Mouse (Mus musculus): ENCODE measurements around the gene Ifitm5. TPM values are rescaled to one million over a fixed set of nuclear protein-coding genes. Genes with fewer than 3 reads are reported as not detected.
A peak's percentile ranks its signal among the peaks of the same experiment; 100 is the strongest.

The Ifitm5 gene
- polyA plus RNA-seq, 1 experiment from 2014 or later: 5.9 TPM

GRCm38 (mm10) chr7:140920418-140921029 lies 29.6 kb downstream of the Ifitm5 start, which contains the start of gene Nlrp6:
TSS of gene Nlrp6 (plus strand) at chr7:140920902.
- peaks cover 74% of the 10 kb centered on the region for H3K27me3 ChIP-seq (ENCODE audit: low read depth, poor library complexity, severe bottlenecking)
- H3K9me3 ChIP-seq (replicated peaks): no peaks in the 10 kb centered on the region
- peaks cover 14% of the 10 kb centered on the region for H3K4me1 ChIP-seq
- H3K36me3 ChIP-seq: no peaks in the 10 kb centered on the region
- H3K27ac ChIP-seq: no peak within 1 kb of the TSS
- 80% methylated on average over 8 of the region's 8 CpGs for WGBS
- DNase-seq (ENCODE audit: low spot score): no peak
- H3K4me3 ChIP-seq: no peak within 1 kb of the TSS; the same call in 1 of the 2 replicates

- no peaks in the 10 kb centered on the region for H3K36me3 ChIP-seq
- H3K9me3 ChIP-seq (replicated peaks): no peaks in the 10 kb centered on the region
- WGBS: 79% methylated on average over 4 of the region's 4 CpGs
- no peak overlapping the region for H3K27ac ChIP-seq
- H3K4me1 ChIP-seq: peaks cover 14% of the 10 kb centered on the region
- no peak for DNase-seq (ENCODE audit: low spot score)
- H3K27me3 ChIP-seq (ENCODE audit: low read depth, poor library complexity, severe bottlenecking): peaks cover 68% of the 10 kb centered on the region
- H3K4me3 ChIP-seq: no peak overlapping the region
These were observed 30.2 kb downstream of the Ifitm5 start for GRCm38 (mm10) chr7:140919911-140920310.

GRCm38 (mm10) chr7:140914031-140914690 lies 35.9 kb downstream of the Ifitm5 start:
- 80% methylated on average over 8 of the region's 8 CpGs for WGBS
- H3K9me3 ChIP-seq (replicated peaks): no peaks in the 10 kb centered on the region
- H3K4me1 ChIP-seq: peaks cover 1% of the 10 kb centered on the region; the same call in 1 of the 2 replicates
- H3K27me3 ChIP-seq (ENCODE audit: low read depth, poor library complexity, severe bottlenecking): peaks cover 10% of the 10 kb centered on the region; the same call in 1 of the 2 replicates
- DNase-seq (ENCODE audit: low spot score): no peak
- no peak overlapping the region for H3K27ac ChIP-seq
- H3K36me3 ChIP-seq: no peaks in the 10 kb centered on the region
- no peak overlapping the region for H3K4me3 ChIP-seq

- H3K4me1 ChIP-seq: peaks cover 13% of the 10 kb centered on the region
- H3K4me3 ChIP-seq: no peak overlapping the region
- H3K9me3 ChIP-seq (replicated peaks): no peaks in the 10 kb centered on the region
- DNase-seq (ENCODE audit: low spot score): no peak
- WGBS: 80% methylated on average over 5 of the region's 5 CpGs
- H3K27ac ChIP-seq: no peak overlapping the region
- peaks cover 1% of the 10 kb centered on the region; the same call in 1 of the 2 replicates for H3K27me3 ChIP-seq (ENCODE audit: low read depth, poor library complexity, severe bottlenecking)
- H3K36me3 ChIP-seq: no peaks in the 10 kb centered on the region
These were observed 37.1 kb downstream of the Ifitm5 start for GRCm38 (mm10) chr7:140912846-140913482.

- H3K4me1 ChIP-seq: peaks cover 13% of the 10 kb centered on the region
- no peaks in the 10 kb centered on the region for H3K36me3 ChIP-seq
- H3K27ac ChIP-seq: no peak overlapping the region
- WGBS: 78% methylated on average over 3 of the region's 3 CpGs
- no peak overlapping the region for H3K4me3 ChIP-seq
- no peaks in the 10 kb centered on the region for H3K27me3 ChIP-seq (ENCODE audit: low read depth, poor library complexity, severe bottlenecking)
- no peak for DNase-seq (ENCODE audit: low spot score)
- H3K9me3 ChIP-seq (replicated peaks): no peaks in the 10 kb centered on the region
These were observed 37.8 kb downstream of the Ifitm5 start for GRCm38 (mm10) chr7:140912293-140912692.

GRCm38 (mm10) chr7:140908634-140909107 lies 41.4 kb downstream of the Ifitm5 start:
- Histone ChIP-seq H3K9me3 (replicated peaks) (no peaks in the 10 kb centered on the region), H3K27ac (peak overlapping the region; percentile 66), H3K36me3 (no peaks in the 10 kb centered on the region), H3K4me3 (peak overlapping the region; percentile 51), H3K4me1 (peaks cover 13% of the 10 kb centered on the region), H3K27me3 (ENCODE audit: low read depth, poor library complexity, severe bottlenecking) (no peaks in the 10 kb centered on the region)
- DNase-seq (ENCODE audit: low spot score): peak; percentile 89
- 2% methylated on average over 19 of the region's 19 CpGs for WGBS

- Histone ChIP-seq H3K27me3 (ENCODE audit: low read depth, poor library complexity, severe bottlenecking) (no peaks in the 10 kb centered on the region), H3K36me3 (no peaks in the 10 kb centered on the region), H3K4me1 (peaks cover 17% of the 10 kb centered on the region), H3K9me3 (replicated peaks) (no peaks in the 10 kb centered on the region), H3K4me3 (peak overlapping the region; percentile 51; the same call in 1 of the 2 replicates), H3K27ac (no peak overlapping the region)
- 53% methylated on average over 7 of the region's 7 CpGs for WGBS
- no peak for DNase-seq (ENCODE audit: low spot score)
These were observed 41.9 kb downstream of the Ifitm5 start for GRCm38 (mm10) chr7:140908181-140908580.

- Histone ChIP-seq H3K27me3 (ENCODE audit: low read depth, poor library complexity, severe bottlenecking) (no peaks in the 10 kb centered on the region), H3K4me1 (peaks cover 22% of the 10 kb centered on the region), H3K27ac (no peak overlapping the region), H3K36me3 (no peaks in the 10 kb centered on the region), H3K9me3 (replicated peaks) (no peaks in the 10 kb centered on the region), H3K4me3 (no peak overlapping the region)
- WGBS: 85% methylated on average over 7 of the region's 7 CpGs
- no peak for DNase-seq (ENCODE audit: low spot score)
These were observed 42.4 kb downstream of the Ifitm5 start for GRCm38 (mm10) chr7:140907697-140908096.

- 88% methylated on average over 13 of the region's 13 CpGs for WGBS
- Histone ChIP-seq H3K9me3 (replicated peaks) (no peaks in the 10 kb centered on the region), H3K4me1 (peaks cover 26% of the 10 kb centered on the region)
These were observed 43.0 kb downstream of the Ifitm5 start for GRCm38 (mm10) chr7:140907131-140907530.

GRCm38 (mm10) chr7:140905642-140906081 lies 44.4 kb downstream of the Ifitm5 start:
- no peak overlapping the region for H3K27ac ChIP-seq
- WGBS: 85% methylated on average over 2 of the region's 2 CpGs
- H3K9me3 ChIP-seq (replicated peaks): no peaks in the 10 kb centered on the region
- DNase-seq (ENCODE audit: low spot score): no peak
- no peaks in the 10 kb centered on the region for H3K27me3 ChIP-seq (ENCODE audit: low read depth, poor library complexity, severe bottlenecking)
- peaks cover 30% of the 10 kb centered on the region for H3K4me1 ChIP-seq
- no peak overlapping the region for H3K4me3 ChIP-seq
- 0 out of 2 replicates have a peak, but pooled peaks cover 5% of the 10 kb centered on the region for H3K36me3 ChIP-seq

More at GRCm38 (mm10) chr7:140907131-140907530, 43.0 kb downstream of the Ifitm5 start:
- no peak overlapping the region for H3K4me3 ChIP-seq
- H3K36me3 ChIP-seq: no peaks in the 10 kb centered on the region
- no peaks in the 10 kb centered on the region for H3K27me3 ChIP-seq (ENCODE audit: low read depth, poor library complexity, severe bottlenecking)
- no peak for DNase-seq (ENCODE audit: low spot score)
- no peak overlapping the region for H3K27ac ChIP-seq

- peaks cover 25% of the 10 kb centered on the region for H3K36me3 ChIP-seq
- H3K9me3 ChIP-seq (replicated peaks): no peaks in the 10 kb centered on the region
- 27% methylated on average over 13 of the region's 13 CpGs for WGBS
- H3K4me1 ChIP-seq: peaks cover 20% of the 10 kb centered on the region
- peak; percentile 87 for DNase-seq (ENCODE audit: low spot score)
- peak overlapping the region; percentile 31 for H3K27ac ChIP-seq
- no peak overlapping the region for H3K4me3 ChIP-seq
- no peaks in the 10 kb centered on the region for H3K27me3 ChIP-seq (ENCODE audit: low read depth, poor library complexity, severe bottlenecking)
These were observed 46.9 kb downstream of the Ifitm5 start for GRCm38 (mm10) chr7:140903212-140903611.

GRCm38 (mm10) chr7:140902036-140902875 lies 47.8 kb downstream of the Ifitm5 start:
- H3K36me3 ChIP-seq: peaks cover 35% of the 10 kb centered on the region
- H3K27ac ChIP-seq: peak overlapping the region; percentile 31; the same call in 1 of the 2 replicates
- no peak for DNase-seq (ENCODE audit: low spot score)
- WGBS: 76% methylated on average over 15 of the region's 15 CpGs
- peaks cover 18% of the 10 kb centered on the region for H3K4me1 ChIP-seq
- no peaks in the 10 kb centered on the region for H3K27me3 ChIP-seq (ENCODE audit: low read depth, poor library complexity, severe bottlenecking)
- no peak overlapping the region for H3K4me3 ChIP-seq
- no peaks in the 10 kb centered on the region for H3K9me3 ChIP-seq (replicated peaks)

Data from limb, embryonic 10.5 days (tissue).